Mouse (Mus musculus): ENCODE results near the gene Lpar4.

Gene Lpar4

GRCm38 (mm10) chrX:106920175-106920827 lies at the start of gene Lpar4:
TSS of gene Lpar4 (plus strand) at chrX:106920625.
- peak; percentile 16 to 24 for DNase-seq (ENCODE audit: low spot score in 2 of 2)

- DNase-seq (ENCODE audit: low spot score in 2 of 2) = no peak
Observed at GRCm38 (mm10) chrX:106871426-106871825, 49.0 kb upstream of the Lpar4 start.

GRCm38 (mm10) chrX:106871894-106872293 lies 48.5 kb upstream of the Lpar4 start:
- no peak for DNase-seq (ENCODE audit: low spot score in 2 of 2)

- no peak for DNase-seq (ENCODE audit: low spot score in 2 of 2)
Observed at GRCm38 (mm10) chrX:106872315-106872714, 48.1 kb upstream of the Lpar4 start.

GRCm38 (mm10) chrX:106897707-106898275 lies 22.6 kb upstream of the Lpar4 start:
- DNase-seq (ENCODE audit: low spot score in 2 of 2) = no peak

- no peak for DNase-seq (ENCODE audit: low spot score in 2 of 2)
Observed at GRCm38 (mm10) chrX:106920828-106921619, 599 bp downstream of the Lpar4 start.

GRCm38 (mm10) chrX:106924572-106924971 lies 4.1 kb downstream of the Lpar4 start:
- no peak for DNase-seq (ENCODE audit: low spot score in 2 of 2)

GRCm38 (mm10) chrX:106939326-106939725 lies 18.9 kb downstream of the Lpar4 start:
- no peak for DNase-seq (ENCODE audit: low spot score in 2 of 2)

- no peak for DNase-seq (ENCODE audit: low spot score in 2 of 2)
Observed at GRCm38 (mm10) chrX:106950558-106950957, 30.1 kb downstream of the Lpar4 start.

- DNase-seq (ENCODE audit: low spot score in 2 of 2) = no peak
Observed at GRCm38 (mm10) chrX:106951016-106951415, 30.6 kb downstream of the Lpar4 start.

GRCm38 (mm10) chrX:106953840-106954239 lies 33.4 kb downstream of the Lpar4 start:
- no peak for DNase-seq (ENCODE audit: low spot score in 2 of 2)

- DNase-seq (ENCODE audit: low spot score in 2 of 2) = no peak
Observed at GRCm38 (mm10) chrX:106962233-106962632, 41.8 kb downstream of the Lpar4 start.

GRCm38 (mm10) chrX:106964326-106964725 lies 43.9 kb downstream of the Lpar4 start:
- peak; percentile 4 to 33 for DNase-seq (ENCODE audit: low spot score in 2 of 2)
